Mouse (Mus musculus) myocyte (in vitro differentiated cells): ENCODE results near the gene Lsg1.

Experiments
- CEBPB ChIP-seq: IDR thresholded peaks from 2 replicates; pipeline ENCODE4 v1.6.1; 2011; ENCODE audit warnings: mild to moderate bottlenecking, moderate library complexity; ENCODE audit not compliant: poor library complexity, insufficient read depth, severe bottlenecking
- E2F4 ChIP-seq: IDR thresholded peaks from one replicate; pipeline ENCODE4 v1.6.1; 2011; ENCODE audit warnings: mild to moderate bottlenecking, control low read depth, moderate library complexity; ENCODE audit not compliant: insufficient read depth
- MAX ChIP-seq: IDR thresholded peaks from one replicate; pipeline ENCODE4 v1.6.1; 2011; ENCODE audit warnings: low read depth, mild to moderate bottlenecking, control low read depth
- MYOD1 ChIP-seq, 3 experiments: IDR thresholded peaks; one replicate each; pipeline ENCODE4 v1.6.1; 2011; ENCODE audit warnings: control low read depth in 2 of 3, low read depth in 2 of 3, mild to moderate bottlenecking in 2 of 3, moderate library complexity in 1 of 3; ENCODE audit not compliant: insufficient read length in 2 of 3, control insufficient read depth in 1 of 3
- MYOG ChIP-seq, 3 experiments: IDR thresholded peaks; one replicate each; pipeline ENCODE4 v1.6.1; 2011; ENCODE audit warnings: control low read depth in 2 of 3, low read depth in 2 of 3, mild to moderate bottlenecking in 2 of 3; ENCODE audit not compliant: insufficient read length in 2 of 3, control insufficient read depth in 1 of 3, insufficient read depth in 1 of 3
- POLR2A ChIP-seq: IDR thresholded peaks from one replicate; pipeline ENCODE4 v1.6.1; 2011; ENCODE audit warnings: low read depth, mild to moderate bottlenecking, control low read depth, moderate library complexity; ENCODE audit not compliant: insufficient read length
- POLR2AphosphoS2 ChIP-seq: IDR thresholded peaks from one replicate; pipeline ENCODE4 v1.6.1; 2011; ENCODE audit warnings: low read depth, control low read depth; ENCODE audit not compliant: insufficient read length
- REST ChIP-seq: IDR thresholded peaks from one replicate; pipeline ENCODE4 v1.6.1; 2011; ENCODE audit warnings: mild to moderate bottlenecking, control low read depth, moderate library complexity; ENCODE audit not compliant: insufficient read depth, insufficient read length
- TCF12 ChIP-seq: IDR thresholded peaks from one replicate; pipeline ENCODE4 v1.6.1; 2011; ENCODE audit warnings: mild to moderate bottlenecking, control low read depth; ENCODE audit not compliant: poor library complexity, insufficient read depth, severe bottlenecking
- TCF3 ChIP-seq: IDR thresholded peaks from one replicate; pipeline ENCODE4 v1.6.1; 2011; ENCODE audit warnings: low read depth, control low read depth; ENCODE audit not compliant: insufficient read length
- USF1 ChIP-seq: IDR thresholded peaks from one replicate; pipeline ENCODE4 v1.6.1; 2011; ENCODE audit warnings: low read depth, mild to moderate bottlenecking, control low read depth, moderate library complexity

DNA sequence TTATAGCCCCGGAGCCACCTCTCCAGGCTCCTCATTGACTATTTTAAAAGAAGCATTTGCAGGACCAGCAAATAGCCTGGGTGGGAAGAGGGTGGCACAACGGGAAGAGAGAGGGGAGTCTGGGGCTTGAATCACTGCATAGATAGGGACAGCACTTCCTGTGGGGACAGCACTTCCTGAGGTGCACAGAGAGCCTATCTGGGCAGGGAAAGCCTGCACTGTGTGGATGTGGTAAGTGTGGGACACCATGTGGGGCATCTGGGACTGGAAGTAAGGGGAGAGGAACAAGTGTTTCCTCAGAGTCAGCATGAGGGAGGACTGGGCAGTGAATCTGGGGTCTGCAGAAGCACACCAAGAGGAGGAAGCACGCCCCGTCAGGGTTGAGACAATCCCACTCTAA, 53.8 kb downstream of the Lsg1 start:
- TF ChIP-seq POLR2A (no peak), TCF12 (no peak), MYOG (IDR thresholded peaks at IDR 0.05; ENCODE audit: control insufficient read depth in 1 of 3, insufficient read depth in 1 of 3, insufficient read length in 2 of 3, low read depth in 2 of 3) (no peak), REST (no peak), E2F4 (no peak), CEBPB (no peak), TCF3 (no peak), USF1 (no peak), POLR2AphosphoS2 (no peak), MYOD1 (IDR thresholded peaks at IDR 0.05; ENCODE audit: control insufficient read depth in 1 of 3, insufficient read length in 2 of 3, low read depth in 2 of 3) (no peak), MAX (no peak)
